Mouse (Mus musculus): ENCODE results near the gene Arid5b.

- TF ChIP-seq POLR2A (IDR thresholded peaks at IDR 0.05; ENCODE audit: low read depth, low read length) (no peak), CTCF (IDR thresholded peaks at IDR 0.05; ENCODE audit: extremely low read depth, insufficient read depth, insufficient read length, insufficient replicate concordance) (no peak)
Observed at GRCm38 (mm10) chr10:68096395-68096794, 182.1 kb downstream of the Arid5b start.
